Mouse (Mus musculus): ENCODE results near the gene Vat1. TPM values are rescaled to one million over a fixed set of nuclear protein-coding genes. Genes with fewer than 3 reads are reported as not detected.

Gene Vat1
- polyA plus RNA-seq (2017; shearing (Covaris generic)) = 0.59 TPM

GRCm38 (mm10) chr11:101465869-101466551, at the start of gene Vat1:
Gene Vat1, minus strand, starts transcription at chr11:101466230.

GRCm38 (mm10) chr11:101464211-101465100, 1.6 kb downstream of the Vat1 start, which contains the start of gene Rnd2:
Gene Rnd2, plus strand, starts transcription at chr11:101464999.

GRCm38 (mm10) chr11:101448274-101448746, 17.7 kb downstream of the Vat1 start, which contains the start of gene Ifi35:
Gene Ifi35, plus strand, starts transcription at chr11:101448407.

GRCm38 (mm10) chr11:101442127-101442693, 23.8 kb downstream of the Vat1 start, which contains the start of gene Rpl27:
Gene Rpl27, plus strand, starts transcription at chr11:101442298.

GRCm38 (mm10) chr11:101424925-101425813, 40.9 kb downstream of the Vat1 start, which contains the start of the genes Rundc1 and Ptges3l:
Gene Rundc1, plus strand, starts transcription at chr11:101425085.
Gene Ptges3l, minus strand, starts transcription at chr11:101425333.

GRCm38 (mm10) chr11:101424105-101424851, 41.8 kb downstream of the Vat1 start, which contains the start of gene Gm27029:
Gene Gm27029, minus strand, starts transcription at chr11:101424796.

GRCm38 (mm10) chr11:101417101-101417855, 48.8 kb downstream of the Vat1 start, which contains the start of gene Aarsd1:
Gene Aarsd1, minus strand, starts transcription at chr11:101417615.

Other genes starting within 250 kb of the Vat1 start
- 71.6 TPM for gene Ezh1, start 239.8 kb downstream of the Vat1 start, polyA plus RNA-seq (2017; shearing (Covaris generic))
- gene Ramp2, start 220.2 kb downstream of the Vat1 start, polyA plus RNA-seq (2017; shearing (Covaris generic)) = 0.41 TPM
- 158 TPM for gene Vps25, start 212.5 kb downstream of the Vat1 start, polyA plus RNA-seq (2017; shearing (Covaris generic))
- 5.8 TPM for gene Wnk4, start 205.7 kb downstream of the Vat1 start, polyA plus RNA-seq (2017; shearing (Covaris generic))
- gene Cntd1, start 187.2 kb downstream of the Vat1 start, polyA plus RNA-seq (2017; shearing (Covaris generic)) = 0.54 TPM
- 112 TPM for gene Coa3, start 187.1 kb downstream of the Vat1 start, polyA plus RNA-seq (2017; shearing (Covaris generic))
- 207 TPM for gene Becn1, start 163.9 kb downstream of the Vat1 start, polyA plus RNA-seq (2017; shearing (Covaris generic))
- gene Psme3, start 150.0 kb downstream of the Vat1 start, polyA plus RNA-seq (2017; shearing (Covaris generic)) = 186 TPM
- 3.6 TPM for gene Aoc2, start 141.2 kb downstream of the Vat1 start, polyA plus RNA-seq (2017; shearing (Covaris generic))
- gene Aoc3, start 135.6 kb downstream of the Vat1 start, polyA plus RNA-seq (2017; shearing (Covaris generic)) = not detected
- gene G6pc, start 98.7 kb downstream of the Vat1 start, polyA plus RNA-seq (2017; shearing (Covaris generic)) = not detected
- gene Aarsd1, start 48.6 kb downstream of the Vat1 start, polyA plus RNA-seq (2017; shearing (Covaris generic)) = 40.9 TPM
- 2.3 TPM for gene Gm27029, start 41.4 kb downstream of the Vat1 start, polyA plus RNA-seq (2017; shearing (Covaris generic))
- 32.5 TPM for gene Rundc1, start 41.1 kb downstream of the Vat1 start, polyA plus RNA-seq (2017; shearing (Covaris generic))
- 3.1 TPM for gene Ptges3l, start 40.9 kb downstream of the Vat1 start, polyA plus RNA-seq (2017; shearing (Covaris generic))
- 356 TPM for gene Rpl27, start 23.9 kb downstream of the Vat1 start, polyA plus RNA-seq (2017; shearing (Covaris generic))
- 192 TPM for gene Ifi35, start 17.8 kb downstream of the Vat1 start, polyA plus RNA-seq (2017; shearing (Covaris generic))
- 0.22 TPM for gene Rnd2, start 1.2 kb downstream of the Vat1 start, polyA plus RNA-seq (2017; shearing (Covaris generic))
- 2.4 TPM for gene Brca1, start 85.7 kb upstream of the Vat1 start, polyA plus RNA-seq (2017; shearing (Covaris generic))
- 105 TPM for gene Nbr1, start 85.9 kb upstream of the Vat1 start, polyA plus RNA-seq (2017; shearing (Covaris generic))
- 7.4 TPM for gene Tmem106a, start 116.0 kb upstream of the Vat1 start, polyA plus RNA-seq (2017; shearing (Covaris generic))
- gene Gm11634, start 133.0 kb upstream of the Vat1 start, polyA plus RNA-seq (2017; shearing (Covaris generic)) = 0.24 TPM
- gene Rdm1, start 161.0 kb upstream of the Vat1 start, polyA plus RNA-seq (2017; shearing (Covaris generic)) = 56.6 TPM
- gene Arl4d, start 199.3 kb upstream of the Vat1 start, polyA plus RNA-seq (2017; shearing (Covaris generic)) = 1.6 TPM